ENCODE assay signal across 30 mouse cellular contexts in the genomic region with DNA sequence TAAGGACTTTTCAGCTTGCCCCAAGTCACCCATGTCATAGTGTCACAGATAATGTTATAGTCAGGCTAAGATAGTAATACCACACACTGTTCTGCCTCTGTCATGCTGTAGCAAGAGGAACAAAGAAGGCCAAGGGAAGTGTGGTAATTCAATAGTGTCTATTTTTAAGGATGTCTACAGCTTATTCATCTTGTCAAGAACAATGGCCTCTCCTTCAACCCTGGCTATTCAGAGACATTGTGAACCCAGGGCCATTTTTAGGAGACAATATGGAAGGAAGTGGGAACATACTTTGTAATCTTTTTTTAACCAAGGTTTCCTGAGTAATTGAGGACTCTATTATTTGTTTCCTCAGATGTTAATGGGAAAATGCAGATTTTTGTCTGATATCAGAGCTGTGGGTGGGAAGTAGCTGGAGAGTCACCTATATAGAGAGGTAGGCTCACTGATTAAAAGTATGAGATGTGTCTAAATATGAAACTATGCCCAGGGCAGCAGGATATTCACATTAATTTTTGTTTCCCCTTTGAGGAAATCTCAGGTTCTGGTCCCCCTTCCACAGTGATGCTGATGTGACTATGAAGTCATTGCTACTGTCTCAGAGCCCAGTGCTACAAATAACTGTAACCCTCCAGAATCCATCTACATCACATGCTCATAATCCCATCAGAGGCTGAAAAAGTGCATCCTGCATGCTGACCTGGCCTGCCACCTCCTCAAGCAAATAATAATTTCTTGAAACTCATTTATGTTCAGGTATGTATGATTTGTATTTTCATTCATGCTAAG.
A peak's percentile ranks its signal among the peaks of the same experiment; 100 is the strongest.
DNase-seq lines count a peak whose midpoint lies in the region; ATAC-seq and TF ChIP-seq lines count a peak whose summit lies in the region.
"Had no signal": no experiment of that assay in that cellular context is flagged by ENCODE, and none has a peak within 500 bp of the region (broad histone marks: within the 10 kb centered on the region; RNA-seq: fewer than 3 reads in every experiment).

No protein-coding gene starts in this region.

- H3K27me3 ChIP-seq in heart, embryonic 11.5 days (ENCODE audit: control insufficient read depth, insufficient read depth, low read length) = no peaks in the 10 kb centered on the region
- H3K27me3 ChIP-seq in kidney, embryonic 16.5 days (ENCODE audit: insufficient read depth, low read length) = no peaks in the 10 kb centered on the region
- H3K27me3 ChIP-seq in hindbrain, postnatal 0 days (ENCODE audit: insufficient read depth, low read length) = no peaks in the 10 kb centered on the region
- H3K27me3 ChIP-seq: CH12.LX; embryonic facial prominence, embryonic 12.5 days; hindbrain, embryonic 13.5 days; limb, embryonic 13.5 days; liver, embryonic 13.5 days; neural tube, embryonic 13.5 days; Patski had no signal

- no peak for ATAC-seq in heart, embryonic 11.5 days (replicated peaks; ENCODE audit: insufficient number of reproducible peaks, low FRiP score, low TSS enrichment)
- ATAC-seq in kidney, embryonic 16.5 days (ENCODE audit: low FRiP score, low TSS enrichment) = peak; percentile 67
- no peak for ATAC-seq in hindbrain, postnatal 0 days
- ATAC-seq: forebrain, postnatal 0 days; inflammation-experienced regulatory T-cells, adult 6 months; midbrain, embryonic 16.5 days; Patski had no signal

- no peak overlapping the region for H3K9ac ChIP-seq in heart, embryonic 11.5 days (ENCODE audit: low read depth, low read length)
- no peak overlapping the region for H3K9ac ChIP-seq in kidney, embryonic 16.5 days (replicated peaks; ENCODE audit: low read length)
- H3K9ac ChIP-seq in hindbrain, postnatal 0 days (replicated peaks; ENCODE audit: low read length) = no peak overlapping the region
- H3K9ac ChIP-seq: embryonic facial prominence, embryonic 12.5 days; forebrain, postnatal 0 days; hindbrain, embryonic 13.5 days; limb, embryonic 13.5 days; liver, embryonic 13.5 days; neural tube, embryonic 13.5 days had no signal

- H3K4me3 ChIP-seq in heart, embryonic 11.5 days (ENCODE audit: low read depth, low read length) = no peak overlapping the region
- no peak overlapping the region for H3K4me3 ChIP-seq in brown adipose tissue, adult 24 weeks (ENCODE audit: insufficient read depth, low read depth, low read length)
- H3K4me3 ChIP-seq in kidney, embryonic 16.5 days (ENCODE audit: low read length) = no peak overlapping the region
- H3K4me3 ChIP-seq in hindbrain, postnatal 0 days (ENCODE audit: low read length) = no peak overlapping the region
- H3K4me3 ChIP-seq: embryonic facial prominence, embryonic 12.5 days; hindbrain, embryonic 13.5 days; limb, embryonic 13.5 days; liver, embryonic 13.5 days; midbrain, embryonic 10.5 days; myocyte; neural tube, embryonic 13.5 days had no signal

- no peak overlapping the region for H3K4me2 ChIP-seq in heart, embryonic 11.5 days
- H3K4me2 ChIP-seq in kidney, embryonic 16.5 days (replicated peaks; ENCODE audit: low read depth, low read length) = no peak overlapping the region
- H3K4me2 ChIP-seq in hindbrain, postnatal 0 days (ENCODE audit: low read depth, low read length) = no peak overlapping the region
- H3K4me2 ChIP-seq: embryonic facial prominence, embryonic 12.5 days; hindbrain, embryonic 13.5 days; limb, embryonic 13.5 days; liver, embryonic 13.5 days; neural tube, embryonic 13.5 days had no signal

- H3K27ac ChIP-seq in heart, embryonic 11.5 days (ENCODE audit: low read depth, low read length) = no peak overlapping the region
- peak overlapping the region; percentile 45 for H3K27ac ChIP-seq in brown adipose tissue, adult 24 weeks (replicated peaks; ENCODE audit: low read depth, low read length)
- no peak overlapping the region for H3K27ac ChIP-seq in kidney, embryonic 16.5 days (ENCODE audit: low read length)
- H3K27ac ChIP-seq in hindbrain, postnatal 0 days = no peak overlapping the region
- H3K27ac ChIP-seq: embryonic facial prominence, embryonic 12.5 days; hindbrain, embryonic 13.5 days; limb, embryonic 13.5 days; liver, embryonic 13.5 days; macrophage; midbrain, embryonic 10.5 days; neural tube, embryonic 13.5 days had no signal

- H3K36me3 ChIP-seq in heart, embryonic 11.5 days (ENCODE audit: control insufficient read depth, insufficient read depth, low read length) = no peaks in the 10 kb centered on the region
- no peaks in the 10 kb centered on the region for H3K36me3 ChIP-seq in kidney, embryonic 16.5 days (ENCODE audit: insufficient read depth, low read length)
- H3K36me3 ChIP-seq in hindbrain, postnatal 0 days (ENCODE audit: insufficient read depth, low read length) = no peaks in the 10 kb centered on the region
- H3K36me3 ChIP-seq: embryonic facial prominence, embryonic 12.5 days; G1E; hindbrain, embryonic 13.5 days; limb, embryonic 13.5 days; liver, embryonic 13.5 days; midbrain, embryonic 10.5 days; neural tube, embryonic 13.5 days had no signal

- H3K9me3 ChIP-seq in heart, embryonic 11.5 days (replicated peaks; ENCODE audit: control insufficient read depth, low read length) = no peaks in the 10 kb centered on the region
- H3K9me3 ChIP-seq in kidney, embryonic 16.5 days (ENCODE audit: low read length) = no peaks in the 10 kb centered on the region
- no peaks in the 10 kb centered on the region for H3K9me3 ChIP-seq in hindbrain, postnatal 0 days (ENCODE audit: low read length)
- H3K9me3 ChIP-seq: embryonic facial prominence, embryonic 12.5 days; G1E; hindbrain, embryonic 13.5 days; limb, embryonic 13.5 days; liver, embryonic 13.5 days; midbrain, embryonic 10.5 days; neural tube, embryonic 13.5 days had no signal

- H3K4me1 ChIP-seq in heart, embryonic 11.5 days (ENCODE audit: control insufficient read depth, insufficient read depth, low read length) = no peaks in the 10 kb centered on the region
- H3K4me1 ChIP-seq in brown adipose tissue, adult 24 weeks (ENCODE audit: control insufficient read depth, insufficient read depth, insufficient read length, low read length) = peaks cover 3% of the 10 kb centered on the region
- no peaks in the 10 kb centered on the region for H3K4me1 ChIP-seq in kidney, embryonic 16.5 days (ENCODE audit: insufficient read depth, low read length)
- no peaks in the 10 kb centered on the region for H3K4me1 ChIP-seq in hindbrain, postnatal 0 days (ENCODE audit: insufficient read depth, low read length)
- H3K4me1 ChIP-seq: embryonic facial prominence, embryonic 12.5 days; hindbrain, embryonic 13.5 days; limb, embryonic 13.5 days; liver, embryonic 13.5 days; midbrain, embryonic 10.5 days; neural tube, embryonic 13.5 days had no signal

- no peak for TF ChIP-seq CTCF in hindbrain, postnatal 0 days (IDR thresholded peaks at IDR 0.05; ENCODE audit: low read depth)

- DNase-seq in heart, adult 9 months (ENCODE audit: low spot score in 2 of 2) = peak; percentile 26 to 54
- peak; percentile 50 for DNase-seq in kidney, adult 9 months
- DNase-seq in kidney, adult 18-20 months = no peak
- DNase-seq in hindbrain, postnatal 0 days (ENCODE audit: low spot score) = no peak
- DNase-seq: adrenal gland, postnatal 36 days; B cell, adult 2 months; cerebellum, adult 11 months; cerebellum, postnatal 10 days; forebrain, postnatal 0 days; gastrocnemius, postnatal 25 days; layer of hippocampus, adult 9-11 months; liver, embryonic 13.5 days; retina, postnatal 1 day; right cerebral cortex, postnatal 25 days; spleen, adult 18-20 months had no signal

Comparison
In these comparisons a context has a peak if more than half of its experiments do, and no peak if none do; other contexts are left out.
1. DNase-seq: peak in heart, adult 9 months (2 of 2) and kidney, adult 9 months (single experiment); none in kidney, adult 18-20 months (single experiment) and hindbrain, postnatal 0 days (single experiment).